Mouse (Mus musculus): ENCODE measurements around the gene Slc16a11. TPM values are rescaled to one million over a fixed set of nuclear protein-coding genes. Genes with fewer than 3 reads are reported as not detected.

Gene Slc16a11
- polyA plus RNA-seq, 1 experiment = 4.8 TPM

DNA sequence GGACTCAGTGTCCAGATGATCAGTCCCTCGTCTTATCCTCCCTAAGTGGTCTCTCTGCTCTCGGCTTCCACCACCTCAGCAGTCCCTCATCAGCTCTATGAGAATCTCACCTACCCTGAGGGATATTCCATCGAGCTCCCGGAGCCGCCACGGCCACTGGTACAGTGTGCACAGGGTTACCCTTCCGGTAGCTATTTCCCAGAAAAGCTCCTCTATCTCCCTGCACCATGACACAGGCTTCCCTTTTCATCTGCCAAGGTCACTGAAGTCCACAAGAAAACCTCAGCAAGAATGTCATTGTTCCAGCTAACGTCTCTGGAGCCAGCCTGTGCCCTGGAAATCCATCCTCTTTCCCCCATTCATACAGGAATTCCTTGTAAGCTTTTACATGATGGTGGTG lies 39.3 kb downstream of the Slc16a11 start:
- no peak for DNase-seq (ENCODE audit: low spot score)

DNA sequence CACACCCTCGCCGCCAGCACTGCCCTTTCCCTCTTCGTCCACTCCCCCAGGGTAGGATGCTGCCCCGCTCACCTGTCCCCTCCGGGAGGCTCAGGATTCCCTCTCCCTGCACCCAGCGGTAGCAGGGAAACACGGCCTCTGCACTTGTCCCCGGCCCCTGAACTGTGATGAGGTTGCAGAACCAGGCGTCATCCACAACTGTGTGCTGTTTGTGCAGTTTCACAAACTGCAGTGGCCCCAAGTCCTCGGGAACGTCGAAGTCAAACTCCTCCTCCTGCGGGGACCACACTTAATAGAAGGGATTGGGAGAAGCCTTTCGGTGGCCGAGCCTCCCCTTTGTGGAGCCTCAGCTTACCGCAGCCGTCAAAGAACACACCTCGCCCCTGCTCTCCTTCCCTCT lies 41.8 kb downstream of the Slc16a11 start:
- DNase-seq (ENCODE audit: low spot score) = no peak

DNA sequence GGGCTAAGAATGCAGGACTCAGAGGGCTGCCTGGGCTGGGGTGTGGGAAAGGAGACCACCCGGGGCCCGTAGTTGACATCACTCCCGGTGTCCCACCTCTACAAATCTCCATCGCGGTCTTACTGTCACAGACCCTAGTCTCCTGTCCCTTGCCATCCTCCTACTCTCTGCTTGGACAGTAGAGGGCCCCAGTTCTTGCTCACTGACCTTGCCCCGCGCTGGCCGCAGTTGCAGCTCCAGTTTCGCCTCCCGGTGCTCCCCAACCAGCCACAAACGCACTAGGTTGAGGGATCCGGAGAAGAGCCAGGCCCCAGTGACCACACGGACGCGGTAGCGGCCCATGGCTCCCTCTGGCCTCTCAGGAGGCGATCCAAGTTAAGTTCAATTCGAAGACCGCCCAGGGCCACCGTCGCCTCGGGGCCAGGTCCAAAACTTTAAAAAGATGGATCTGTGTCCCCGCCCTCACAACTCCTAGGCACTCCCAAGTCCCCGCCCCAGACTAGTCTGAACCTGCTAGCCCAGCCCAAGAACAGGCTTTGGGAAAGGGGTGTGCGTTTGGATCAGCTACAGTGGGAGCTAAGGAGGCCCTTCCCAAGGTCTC lies 42.5 kb downstream of the Slc16a11 start, which contains the start of gene Alox12:
TSS of gene Alox12 (minus strand) at position 423 of the 601 bp plus-strand sequence.
- DNase-seq (ENCODE audit: low spot score) = peak; percentile 58

DNA sequence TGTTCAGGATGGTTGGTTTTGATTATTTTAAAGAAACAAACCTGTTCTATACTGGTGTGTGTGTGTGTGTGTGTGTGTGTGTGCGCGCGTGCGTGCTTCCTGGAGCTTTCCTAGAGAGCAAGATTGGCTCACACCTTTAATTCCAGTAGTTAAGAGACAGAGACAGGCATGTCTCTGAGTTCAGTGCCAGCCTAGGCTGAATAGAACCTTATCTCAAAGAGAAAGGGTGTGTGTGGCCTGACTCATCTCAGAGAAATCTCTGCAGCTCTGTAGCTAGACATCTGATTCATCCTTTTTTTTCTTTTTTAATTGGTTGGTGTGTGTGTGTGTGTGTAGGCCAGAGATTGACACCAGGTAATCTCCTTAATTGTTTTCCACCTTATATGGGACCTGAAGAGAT lies 46.5 kb downstream of the Slc16a11 start:
- DNase-seq (ENCODE audit: low spot score) = no peak

DNA sequence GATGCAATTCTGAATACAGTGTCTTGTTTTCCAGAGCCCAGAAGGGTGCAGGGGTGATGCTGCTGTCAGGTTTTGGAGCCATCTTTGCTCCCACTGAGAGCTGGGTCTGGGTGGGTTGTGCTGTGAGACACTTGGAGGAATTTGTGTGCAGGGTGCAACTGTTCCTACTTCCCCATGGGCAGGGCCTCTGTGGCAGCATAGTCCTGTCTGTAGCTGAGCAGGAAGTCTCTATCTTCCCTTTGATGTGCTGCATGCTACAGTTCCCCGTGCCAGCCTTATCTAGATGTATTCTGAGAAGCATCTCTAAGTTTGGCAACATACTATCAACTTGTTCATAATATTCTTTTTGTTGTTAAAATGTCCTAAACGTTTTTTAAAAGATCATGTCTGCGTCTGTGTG lies 52.7 kb downstream of the Slc16a11 start:
- DNase-seq (ENCODE audit: low spot score) = no peak

DNA sequence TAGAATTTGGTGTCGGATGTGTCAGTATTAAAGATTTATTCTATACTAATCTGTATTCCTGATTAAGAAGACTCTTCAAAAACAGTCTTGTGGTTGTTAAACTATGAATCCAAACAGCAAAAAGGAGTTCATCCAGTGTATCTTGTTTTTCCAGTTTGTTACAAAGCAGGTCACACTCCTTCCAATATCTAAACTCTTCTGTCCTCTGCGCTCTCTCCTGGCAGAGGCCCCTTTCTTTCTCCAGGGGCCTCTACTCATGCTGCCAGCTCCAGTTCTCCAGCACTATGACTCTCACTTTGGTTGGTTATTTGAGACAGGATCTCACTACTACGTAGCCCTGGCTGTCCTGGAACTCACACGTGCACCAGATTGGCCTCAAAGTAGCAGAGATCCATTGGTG lies 53.3 kb downstream of the Slc16a11 start:
- no peak for DNase-seq (ENCODE audit: low spot score)

Other genes with a start within 250 kb of the Slc16a11 start
- 67.1 and 69.1 TPM in 2 replicates for gene Cldn7, start 248.0 kb upstream of the Slc16a11 start, polyA plus RNA-seq (2012; rRNA removed)
- 82.0 and 95.4 TPM in 2 replicates for gene Ctdnep1, start 231.6 kb upstream of the Slc16a11 start, polyA plus RNA-seq (2012; rRNA removed)
- gene Elp5, start 230.2 kb upstream of the Slc16a11 start, polyA plus RNA-seq (2012; rRNA removed) = 57.6 and 61.4 TPM in 2 replicates
- 374 and 440 TPM in 2 replicates for gene Gabarap, start 221.6 kb upstream of the Slc16a11 start, polyA plus RNA-seq (2012; rRNA removed)
- 35.8 and 36.4 TPM in 2 replicates for gene Phf23, start 217.0 kb upstream of the Slc16a11 start, polyA plus RNA-seq (2012; rRNA removed)
- 11.9 and 16.7 TPM in 2 replicates for gene Dvl2, start 212.2 kb upstream of the Slc16a11 start, polyA plus RNA-seq (2012; rRNA removed)
- 95.7 and 100 TPM in 2 replicates for gene Acadvl, start 197.3 kb upstream of the Slc16a11 start, polyA plus RNA-seq (2012; rRNA removed)
- gene Dlg4, start 195.8 kb upstream of the Slc16a11 start, polyA plus RNA-seq (2012; rRNA removed) = 28.0 and 31.9 TPM in 2 replicates
- 0.07 TPM in 1 of 2 replicates, not detected in the other for gene Asgr1, start 158.7 kb upstream of the Slc16a11 start, polyA plus RNA-seq (2012; rRNA removed)
- gene Asgr2, start 120.1 kb upstream of the Slc16a11 start, polyA plus RNA-seq (2012; rRNA removed) = 2.0 and 2.5 TPM in 2 replicates
- gene Mgl2, start 82.4 kb upstream of the Slc16a11 start, polyA plus RNA-seq (2012; rRNA removed) = 41.3 and 51.9 TPM in 2 replicates
- gene Clec10a, start 56.6 kb upstream of the Slc16a11 start, polyA plus RNA-seq (2012; rRNA removed) = 39.6 and 49.2 TPM in 2 replicates
- gene Slc16a13, start 8.3 kb downstream of the Slc16a11 start, polyA plus RNA-seq (2012; rRNA removed) = 7.0 and 8.5 TPM in 2 replicates
- 4.0 and 4.1 TPM in 2 replicates for gene Bcl6b, start 17.0 kb downstream of the Slc16a11 start, polyA plus RNA-seq (2012; rRNA removed)
- 55.2 and 69.0 TPM in 2 replicates for gene 0610010K14Rik, start 25.2 kb downstream of the Slc16a11 start, polyA plus RNA-seq (2012; rRNA removed)
- 7.4 and 8.7 TPM in 2 replicates for gene Gm21988, start 27.1 kb downstream of the Slc16a11 start, polyA plus RNA-seq (2012; rRNA removed)
- 128 and 143 TPM in 2 replicates for gene Rnasek, start 27.1 kb downstream of the Slc16a11 start, polyA plus RNA-seq (2012; rRNA removed)
- gene Alox12, start 42.6 kb downstream of the Slc16a11 start, polyA plus RNA-seq (2012; rRNA removed) = 14.7 and 15.3 TPM in 2 replicates
- gene Alox12e, start 109.9 kb downstream of the Slc16a11 start, polyA plus RNA-seq (2012; rRNA removed) = 0.14 and 0.21 TPM in 2 replicates
- 0.80 and 1.3 TPM in 2 replicates for gene Alox15, start 139.3 kb downstream of the Slc16a11 start, polyA plus RNA-seq (2012; rRNA removed)
- 11.1 and 15.3 TPM in 2 replicates for gene Pelp1, start 197.3 kb downstream of the Slc16a11 start, polyA plus RNA-seq (2012; rRNA removed)
- 18.5 and 22.0 TPM in 2 replicates for gene Arrb2, start 219.9 kb downstream of the Slc16a11 start, polyA plus RNA-seq (2012; rRNA removed)
- 20.1 and 20.8 TPM in 2 replicates for gene Med11, start 239.2 kb downstream of the Slc16a11 start, polyA plus RNA-seq (2012; rRNA removed)
- 3.9 and 4.4 TPM in 2 replicates for gene Zmynd15, start 246.7 kb downstream of the Slc16a11 start, polyA plus RNA-seq (2012; rRNA removed)
- 28.9 and 29.2 TPM in 2 replicates for gene Cxcl16, start 247.2 kb downstream of the Slc16a11 start, polyA plus RNA-seq (2012; rRNA removed)